Mouse (Mus musculus) 3T3-L1 (cell line): ENCODE measurements around the gene Vgf.

ENCODE experiments used
- DNase-seq: peaks from one replicate; pipeline ENCODE4 v3.0.0-alpha.2; 2015; ENCODE audit warnings: low read depth, low spot score

Gene Vgf

DNA sequence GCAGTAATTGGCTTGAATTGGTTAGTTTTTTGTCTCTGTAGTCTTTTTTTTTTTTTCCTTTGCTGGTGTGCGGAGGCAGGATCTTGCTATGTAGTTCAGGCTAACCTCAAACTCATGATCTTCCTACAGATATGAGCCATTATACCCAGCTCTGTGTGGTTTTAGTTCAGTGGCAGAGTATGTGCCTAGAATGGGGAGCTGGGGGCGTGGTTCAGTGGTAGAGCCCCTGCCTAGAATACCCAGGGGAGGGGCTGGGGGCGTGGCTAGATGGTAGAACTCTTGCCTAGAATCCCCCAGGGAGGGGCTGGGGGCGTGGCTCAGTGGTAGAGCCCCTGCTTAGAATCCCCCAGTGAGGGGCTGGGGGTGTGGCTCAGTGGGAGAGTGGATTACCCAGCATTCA lies 42.5 kb downstream of the Vgf start:
- no peak for DNase-seq

GRCm38 (mm10) chr5:137070881-137071605 lies 44.9 kb downstream of the Vgf start:
- peak; percentile 70 for DNase-seq

GRCm38 (mm10) chr5:137072079-137072960 lies 46.1 kb downstream of the Vgf start, which contains the start of gene Serpine1:
TSS of gene Serpine1 (minus strand) at chr5:137072268.
- DNase-seq, result peak; percentile 99

GRCm38 (mm10) chr5:137073141-137073540 lies 46.9 kb downstream of the Vgf start:
- DNase-seq, result no peak

DNA sequence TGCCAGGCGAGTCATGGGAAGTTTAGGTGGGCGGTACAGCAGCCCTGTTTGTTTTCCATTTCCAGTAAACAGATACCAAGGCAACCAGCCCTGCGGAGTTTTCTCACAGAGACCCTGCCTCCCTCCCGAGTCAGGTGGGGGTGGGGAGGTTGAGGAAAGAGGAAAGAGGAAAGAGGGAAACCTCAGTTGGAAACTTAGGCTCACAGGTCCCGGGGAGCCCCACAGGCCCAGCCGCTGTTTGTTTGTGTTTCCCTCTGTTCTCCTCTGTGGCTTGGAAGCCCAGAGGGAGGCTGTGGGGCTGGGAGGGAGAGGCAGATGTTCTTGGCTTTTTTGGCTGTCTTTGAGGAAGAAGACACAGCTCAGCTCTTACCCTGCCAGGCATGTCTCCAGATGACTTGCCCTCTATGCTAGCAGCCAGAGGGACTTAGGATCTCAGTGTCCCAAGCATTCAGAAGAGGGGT lies 48.0 kb downstream of the Vgf start:
- DNase-seq, result peak; percentile 60

DNA sequence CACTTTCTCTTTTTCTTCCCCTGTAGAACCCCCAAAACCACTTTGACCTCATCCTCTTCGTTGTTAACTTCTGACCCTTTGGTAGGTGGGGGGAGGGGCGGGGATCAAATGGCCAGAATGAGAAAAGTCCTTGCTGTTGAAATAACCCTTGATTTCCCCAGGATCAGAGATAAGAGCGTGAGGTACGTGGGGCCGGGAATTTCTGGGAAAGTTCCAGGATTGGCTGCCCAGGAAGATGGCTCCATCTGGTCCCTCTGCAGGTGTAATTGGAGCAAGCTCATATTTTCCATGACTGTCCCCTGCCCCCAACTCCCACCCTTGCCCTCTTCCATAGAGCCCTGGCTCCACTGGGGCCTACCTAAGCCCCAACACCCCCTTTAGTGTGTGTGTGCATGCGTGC lies 49.5 kb downstream of the Vgf start:
- DNase-seq, result no peak

- DNase-seq, result peak; percentile 78
These were observed 50.2 kb downstream of the Vgf start for GRCm38 (mm10) chr5:137076191-137076930.

- DNase-seq, result peak; percentile 56
These were observed 51.0 kb downstream of the Vgf start for GRCm38 (mm10) chr5:137077187-137077586.

- peak; percentile 44 for DNase-seq
These were observed 51.8 kb downstream of the Vgf start for GRCm38 (mm10) chr5:137078041-137078440.

DNA sequence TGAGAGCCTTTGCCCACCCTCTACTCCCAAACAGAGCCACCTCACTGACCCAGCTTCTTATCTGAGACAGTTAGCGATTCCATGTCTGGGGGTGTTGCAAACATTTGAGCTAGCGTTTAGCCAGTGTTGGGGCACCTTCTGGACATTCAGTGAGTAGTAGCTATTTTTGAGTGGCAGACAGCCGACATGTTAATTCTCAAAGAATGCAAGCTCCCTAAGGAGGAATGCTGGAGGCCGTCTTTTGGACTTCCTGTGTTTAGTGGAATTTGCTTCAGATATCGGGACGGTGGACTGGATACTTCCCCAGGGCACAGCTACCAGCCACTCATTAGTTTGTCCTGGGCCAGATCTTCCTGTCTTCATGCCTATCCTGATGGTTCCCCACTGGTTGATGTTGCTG lies 52.4 kb downstream of the Vgf start:
- DNase-seq, result peak; percentile 92

DNA sequence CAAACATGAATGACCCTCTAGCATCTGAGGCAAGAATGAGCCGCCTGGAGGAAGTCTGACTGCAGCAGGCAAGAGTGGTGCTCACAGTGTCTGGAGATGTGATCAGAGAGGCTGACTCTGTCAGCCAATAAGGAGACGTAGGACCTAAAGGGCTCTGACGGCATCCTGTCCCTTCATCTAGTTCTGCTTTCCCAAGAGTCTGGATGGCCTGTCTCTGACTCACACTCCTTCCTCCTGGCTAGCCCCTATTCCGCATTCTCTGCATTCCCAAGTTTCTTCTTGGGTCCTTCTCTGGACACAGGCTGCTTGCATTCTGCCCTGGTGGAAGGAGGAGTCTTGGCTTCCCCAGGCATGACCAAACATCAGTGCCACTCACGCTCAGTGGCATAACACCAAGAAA lies 53.7 kb downstream of the Vgf start:
- peak; percentile 100 for DNase-seq
